Mouse (Mus musculus) spleen, adult 2 months (tissue): ENCODE results near the gene Brsk1. TPM values are rescaled to one million over a fixed set of nuclear protein-coding genes. Genes with fewer than 3 reads are reported as not detected.

Experiments
- DNase-seq, 2 experiments: peaks; one replicate each; pipeline versions ENCODE4 v3.0.0 to v3.0.0-alpha.2; 2012 to 2021; ENCODE audit warnings: low spot score in 2 of 2, low read depth in 1 of 2
- H3K27ac ChIP-seq: fragments of 200-500 bp; 2 replicates; pipeline ENCODE4 v1.5.1; 2012; ENCODE audit warnings: low read length, inconsistent platforms; ENCODE audit not compliant: insufficient read depth
- H3K27me3 ChIP-seq: fragments of 200-500 bp; 2 replicates; pipeline ENCODE4 v1.6.1; 2012; ENCODE audit warnings: mild to moderate bottlenecking, moderate library complexity, low read length, inconsistent platforms; ENCODE audit not compliant: control insufficient read depth, insufficient read depth
- H3K36me3 ChIP-seq: fragments of 200-500 bp; 2 replicates; pipeline ENCODE4 v1.6.1; 2012; ENCODE audit warnings: mild to moderate bottlenecking, low read length, inconsistent platforms; ENCODE audit not compliant: control insufficient read depth, insufficient read depth
- H3K4me1 ChIP-seq: fragments of 200-500 bp; 2 replicates; pipeline ENCODE4 v1.6.1; 2011; ENCODE audit warnings: inconsistent platforms; ENCODE audit not compliant: control insufficient read depth, insufficient read depth, insufficient read length
- H3K4me3 ChIP-seq: fragments of 200-500 bp; 2 replicates; pipeline ENCODE4 v1.5.1; 2011; ENCODE audit warnings: mild to moderate bottlenecking, inconsistent platforms; ENCODE audit not compliant: insufficient read depth, insufficient read length; ENCODE audit errors: extremely low read depth
- CTCF ChIP-seq: fragments of 200-500 bp; IDR thresholded peaks from 2 replicates; pipeline ENCODE4 v1.5.1; 2011; ENCODE audit warnings: mild to moderate bottlenecking, inconsistent platforms; ENCODE audit not compliant: insufficient read depth, insufficient read length, insufficient replicate concordance; ENCODE audit errors: extremely low read depth
- POLR2A ChIP-seq: fragments of 200-500 bp; IDR thresholded peaks from 2 replicates; pipeline ENCODE4 v1.6.1; 2011; ENCODE audit warnings: low read depth, low read length, inconsistent platforms
- WGBS: fragments of 180-500 bp; shearing (Covaris S2); methylation state at CpG from one replicate; pipeline ENCODE4 v1.1.7; 2018; 5-methylcytosine and 5-hydroxymethylcytosine counted together
- polyA plus RNA-seq: library from polyadenylated mRNA; depleted of rRNA; stranded (reverse); fragments of >200 nt; gene quantifications from 2 replicates; pipeline ENCODE4 v1.2.3, GENCODE M21; 2012

Brsk1 gene
- polyA plus RNA-seq, 1 experiment: 0.84 TPM

- H3K4me3 ChIP-seq: no peak overlapping the region
- H3K4me1 ChIP-seq: peaks cover 4% of the 10 kb centered on the region; the same call in 1 of the 2 replicates
- H3K36me3 ChIP-seq: peaks cover 8% of the 10 kb centered on the region; the same call in 1 of the 2 replicates
- no peaks in the 10 kb centered on the region for H3K27me3 ChIP-seq
- DNase-seq: no peak
- TF ChIP-seq POLR2A (no peak), CTCF (no peak)
- WGBS: 46% methylated on average over 2 of the region's 2 CpGs
- H3K27ac ChIP-seq: peak overlapping the region; percentile 52; the same call in 1 of the 2 replicates
Observed at GRCm38 (mm10) chr7:4663742-4664141, 26.7 kb upstream of the Brsk1 start.

- DNase-seq: no peak
- WGBS: 95% methylated on average over 5 of the region's 5 CpGs
- Histone ChIP-seq H3K27me3 (no peaks in the 10 kb centered on the region), H3K36me3 (peaks cover 11% of the 10 kb centered on the region; the same call in 1 of the 2 replicates), H3K4me3 (no peak overlapping the region), H3K27ac (no peak overlapping the region), H3K4me1 (peaks cover 4% of the 10 kb centered on the region; the same call in 1 of the 2 replicates)
- TF ChIP-seq POLR2A: no peak
- TF ChIP-seq CTCF: no peak
Observed at GRCm38 (mm10) chr7:4666871-4667270, 23.5 kb upstream of the Brsk1 start.

GRCm38 (mm10) chr7:4668506-4668905, 21.9 kb upstream of the Brsk1 start:
- H3K36me3 ChIP-seq: peaks cover 9% of the 10 kb centered on the region; the same call in 1 of the 2 replicates
- no peaks in the 10 kb centered on the region for H3K27me3 ChIP-seq
- DNase-seq: no peak
- TF ChIP-seq POLR2A (no peak), CTCF (no peak)
- peaks cover under 1% of the 10 kb centered on the region; the same call in 1 of the 2 replicates for H3K4me1 ChIP-seq
- no peak overlapping the region for H3K27ac ChIP-seq
- H3K4me3 ChIP-seq: no peak overlapping the region
- 92% methylated on average over 8 of the region's 8 CpGs for WGBS

- Histone ChIP-seq H3K27me3 (no peaks in the 10 kb centered on the region), H3K4me3 (no peak overlapping the region), H3K27ac (no peak overlapping the region), H3K4me1 (no peaks in the 10 kb centered on the region), H3K36me3 (peaks cover 9% of the 10 kb centered on the region; the same call in 1 of the 2 replicates)
- no peak for TF ChIP-seq POLR2A
- no peak for TF ChIP-seq CTCF
- 91% methylated on average over 9 of the region's 9 CpGs for WGBS
- no peak for DNase-seq
Observed at GRCm38 (mm10) chr7:4669156-4669555, 21.2 kb upstream of the Brsk1 start.

- peaks cover 9% of the 10 kb centered on the region; the same call in 1 of the 2 replicates for H3K36me3 ChIP-seq
- no peak overlapping the region for H3K27ac ChIP-seq
- 89% methylated on average over 8 of the region's 8 CpGs for WGBS
- no peaks in the 10 kb centered on the region for H3K27me3 ChIP-seq
- no peak for DNase-seq
- no peaks in the 10 kb centered on the region for H3K4me1 ChIP-seq
- TF ChIP-seq CTCF (no peak), POLR2A (no peak)
- H3K4me3 ChIP-seq: no peak overlapping the region
Observed at GRCm38 (mm10) chr7:4670655-4671255, 19.6 kb upstream of the Brsk1 start.

GRCm38 (mm10) chr7:4671956-4672355, 18.4 kb upstream of the Brsk1 start:
- WGBS: 75% methylated on average over 4 of the region's 4 CpGs
- Histone ChIP-seq H3K4me3 (no peak overlapping the region), H3K27ac (no peak overlapping the region), H3K4me1 (no peaks in the 10 kb centered on the region), H3K27me3 (no peaks in the 10 kb centered on the region), H3K36me3 (peaks cover 9% of the 10 kb centered on the region; the same call in 1 of the 2 replicates)
- TF ChIP-seq CTCF (no peak), POLR2A (no peak)
- no peak for DNase-seq

GRCm38 (mm10) chr7:4674114-4674731, 16.2 kb upstream of the Brsk1 start:
- DNase-seq: no peak
- no peak overlapping the region for H3K4me3 ChIP-seq
- H3K27ac ChIP-seq: peak overlapping the region; percentile 60; the same call in 1 of the 2 replicates
- H3K27me3 ChIP-seq: no peaks in the 10 kb centered on the region
- H3K36me3 ChIP-seq: peaks cover 10% of the 10 kb centered on the region
- WGBS: 34% methylated on average over 12 of the region's 12 CpGs
- TF ChIP-seq POLR2A (no peak), CTCF (no peak)
- no peaks in the 10 kb centered on the region for H3K4me1 ChIP-seq
